Mouse (Mus musculus) layer of hippocampus, adult 8-10 months (tissue): ENCODE data around the gene Tacr3. TPM values are rescaled to one million over a fixed set of nuclear protein-coding genes. Genes with fewer than 3 reads are reported as not detected.

Experiments used
- DNase-seq, 2 experiments: peaks; one replicate each; pipeline ENCODE4 v3.0.0; 2022; ENCODE audit warnings: low spot score in 2 of 2
- total RNA-seq, 4 experiments: library from RNA; stranded (reverse); gene quantifications; 2 replicates each; pipeline ENCODE4 v1.2.4; 2022

Tacr3 gene
- 1 to 10 TPM; 1.4 to 3.1 (median 1.7) TPM for total RNA-seq

GRCm38 (mm10) chr3:134828875-134829530, at the start of gene Tacr3:
Tacr3 (plus strand) TSS chr3:134829007.
- no peak for DNase-seq

GRCm38 (mm10) chr3:134828492-134828874, 324 bp upstream of the Tacr3 start:
- DNase-seq = no peak

DNA sequence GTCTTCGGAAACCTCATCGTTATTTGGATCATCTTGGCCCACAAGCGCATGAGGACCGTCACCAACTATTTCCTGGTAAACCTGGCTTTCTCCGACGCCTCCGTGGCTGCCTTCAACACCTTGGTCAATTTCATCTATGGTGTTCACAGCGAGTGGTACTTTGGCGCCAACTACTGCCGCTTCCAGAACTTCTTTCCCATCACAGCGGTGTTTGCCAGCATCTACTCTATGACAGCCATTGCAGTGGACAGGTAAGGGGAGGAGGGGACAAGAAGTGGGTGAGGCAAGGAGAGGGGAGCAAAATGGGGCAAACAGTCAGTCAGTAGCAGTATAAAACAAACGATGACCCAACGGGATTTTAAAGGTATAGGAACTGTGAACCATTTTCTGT, 719 bp downstream of the Tacr3 start:
- peak in 1 of 2 experiments; percentile 7 for DNase-seq

DNA sequence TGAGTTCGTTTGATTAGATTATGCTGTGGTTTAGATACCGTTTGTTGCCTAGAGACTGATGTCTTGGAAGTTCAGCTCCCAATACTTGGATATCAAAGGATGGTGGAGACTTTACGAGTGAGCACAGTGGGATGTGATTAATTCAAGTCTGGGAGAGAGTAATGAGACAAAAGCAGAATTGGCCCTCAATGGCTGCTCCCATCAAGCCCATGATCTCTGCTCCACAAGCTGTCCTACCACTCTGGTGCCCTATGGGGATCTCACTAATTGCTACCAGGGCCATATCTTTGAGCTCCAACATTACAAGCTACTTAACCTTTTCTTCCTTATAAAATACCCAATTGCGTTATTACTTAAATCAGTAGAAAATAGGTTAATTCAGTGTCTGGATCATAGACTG, 22.5 kb downstream of the Tacr3 start:
- no peak for DNase-seq

DNA sequence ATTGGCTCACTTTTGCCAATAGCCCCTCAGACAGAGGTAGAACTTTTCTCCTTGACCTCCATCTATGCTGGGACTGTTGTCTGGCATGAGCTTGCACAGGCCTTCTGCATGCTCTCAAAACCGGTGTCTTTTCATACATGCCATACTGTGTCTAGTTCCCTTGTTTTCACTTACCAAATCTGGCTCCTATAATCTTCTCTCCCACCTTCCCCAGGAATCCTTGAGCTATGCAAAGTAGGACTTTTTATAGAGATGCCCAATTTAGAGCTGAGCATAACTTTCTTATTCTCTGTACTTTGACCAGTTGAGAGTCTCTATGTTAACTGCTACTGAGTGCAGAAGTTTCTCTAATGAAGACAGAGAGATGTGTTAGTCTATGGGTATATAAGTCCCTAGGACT, 48.9 kb downstream of the Tacr3 start:
- no peak for DNase-seq

- no peak for DNase-seq
Observed at GRCm38 (mm10) chr3:134895831-134896230, 67.0 kb downstream of the Tacr3 start.

DNA sequence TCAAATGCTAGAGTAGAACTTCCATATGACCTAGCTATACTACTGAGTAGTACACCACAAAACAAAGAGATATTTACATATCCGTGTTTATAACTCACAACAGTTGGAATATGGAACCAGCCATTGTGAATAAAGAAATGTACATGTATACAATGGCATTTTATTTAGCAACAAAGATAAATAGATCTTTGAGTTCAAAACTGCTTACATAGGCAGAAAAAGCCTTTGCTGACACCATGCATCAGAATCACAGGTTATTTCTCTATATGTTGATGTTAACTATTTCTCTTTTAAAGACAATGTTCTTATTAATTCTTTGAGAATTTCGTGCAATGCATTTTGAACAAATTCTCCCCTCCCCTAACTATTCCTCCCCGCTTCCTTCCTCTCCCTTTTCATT, 80.1 kb downstream of the Tacr3 start:
- no peak for DNase-seq

DNA sequence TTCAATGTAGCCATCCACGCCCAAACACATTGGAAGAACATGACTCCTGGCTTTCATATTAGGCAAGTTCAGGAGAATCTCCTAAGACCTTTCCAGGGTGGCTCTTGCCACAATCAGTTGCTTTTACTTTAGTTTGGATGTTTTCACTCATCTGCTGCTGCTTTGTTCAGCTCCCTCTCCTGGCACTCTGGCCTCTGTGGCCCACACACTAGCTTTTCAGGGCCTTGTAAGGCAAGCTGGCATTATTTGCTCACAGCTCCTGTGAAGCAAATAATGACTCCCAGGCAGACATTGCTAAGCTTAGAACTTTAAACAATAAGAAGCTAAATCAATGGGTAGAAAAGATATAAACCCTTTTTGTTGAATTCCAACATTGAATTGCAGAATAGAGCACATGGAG, 105.9 kb downstream of the Tacr3 start:
- DNase-seq = no peak

GRCm38 (mm10) chr3:134935461-134935860, 106.7 kb downstream of the Tacr3 start:
- DNase-seq = no peak

DNA sequence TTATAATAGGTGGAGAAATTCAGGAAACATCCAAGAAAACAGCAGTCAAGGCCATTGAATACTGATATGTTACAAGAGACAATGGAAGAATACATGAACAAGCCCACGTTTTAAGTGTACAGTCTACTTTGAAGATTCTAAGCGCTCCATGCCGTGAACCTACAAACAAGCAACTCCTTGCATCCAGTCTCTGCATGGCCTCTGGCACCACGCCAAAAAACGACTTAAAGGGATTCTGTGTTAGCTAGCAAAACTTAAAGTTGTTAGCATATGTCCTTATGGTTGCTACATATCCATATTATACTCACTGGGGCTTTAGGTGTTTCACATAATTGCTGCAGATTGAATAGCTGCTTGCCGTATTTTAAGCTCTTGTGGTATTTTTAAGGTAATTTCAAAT, 134.7 kb downstream of the Tacr3 start:
- no peak for DNase-seq

DNA sequence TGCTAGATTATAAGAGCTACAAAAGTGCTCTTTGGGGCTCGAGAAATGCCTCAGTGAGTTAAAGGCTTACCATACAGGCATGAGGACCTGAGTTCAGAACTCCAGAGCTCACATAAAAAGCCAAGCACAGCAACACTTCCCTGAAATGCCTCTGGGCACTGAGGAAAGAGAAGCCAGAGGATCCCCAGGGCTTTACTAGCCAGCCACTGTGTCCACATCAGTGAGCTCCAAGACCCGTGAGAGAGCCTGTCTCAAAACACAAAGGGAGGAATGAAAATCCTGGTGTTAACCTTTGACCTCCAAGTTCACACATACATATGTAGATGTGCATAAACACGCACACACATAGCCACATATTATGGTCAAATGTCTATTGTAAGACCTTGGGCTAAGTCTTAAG, 150.1 kb downstream of the Tacr3 start:
- DNase-seq = no peak

GRCm38 (mm10) chr3:134980140-134980539, 151.3 kb downstream of the Tacr3 start:
- DNase-seq = no peak
